Mouse (Mus musculus) ES-Bruce4 (cell line): ENCODE results near the gene Ttc6.

Source experiments
- CTCF ChIP-seq: IDR thresholded peaks from one replicate; pipeline ENCODE4 v1.8.1; 2011; ENCODE audit warnings: low read depth, low read length
- POLR2A ChIP-seq: IDR thresholded peaks from one replicate; pipeline ENCODE4 v1.8.1; 2011; ENCODE audit warnings: low read length; ENCODE audit not compliant: insufficient read depth

GRCm38 (mm10) chr12:57571773-57572172, 7.9 kb downstream of the Ttc6 start:
- TF ChIP-seq CTCF (no peak), POLR2A (no peak)
